Mouse (Mus musculus) CD4-positive helper T cell, adult 2 months (primary cell): ENCODE measurements around the gene Ssu2.

Source experiments
- DNase-seq: peaks from one replicate; pipeline ENCODE4 v3.0.0-alpha.2; 2012; ENCODE audit warnings: low read depth, missing footprints, low spot score

The Ssu2 gene

GRCm38 (mm10) chr6:112387947-112388346 is at the start of gene Ssu2:
Ssu2 (minus strand) TSS chr6:112388023.
- DNase-seq = no peak

GRCm38 (mm10) chr6:112426018-112426732 is 38.4 kb upstream of the Ssu2 start:
- DNase-seq = no peak

GRCm38 (mm10) chr6:112423746-112424501 is 36.1 kb upstream of the Ssu2 start:
- DNase-seq = no peak

- no peak for DNase-seq
These were observed 33.1 kb upstream of the Ssu2 start for GRCm38 (mm10) chr6:112420883-112421282.

DNA sequence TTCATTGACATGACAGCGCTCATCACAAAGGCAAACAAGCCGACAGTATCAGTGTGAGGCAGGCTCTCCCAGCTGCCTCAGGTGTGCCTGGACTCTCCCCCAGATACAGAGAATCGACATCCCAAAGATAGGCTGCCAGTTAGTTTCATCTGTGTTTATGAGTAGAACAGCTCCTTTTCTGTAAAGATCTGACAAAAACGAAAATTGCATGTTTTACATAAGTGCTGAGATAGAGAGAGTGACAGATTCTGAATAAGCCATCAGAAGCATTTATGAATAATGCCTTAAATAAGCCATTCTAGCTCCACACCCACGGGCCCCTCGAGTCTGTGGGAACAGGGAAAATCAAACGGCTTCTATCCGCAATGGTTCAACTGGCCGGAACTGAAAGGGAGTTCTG is 31.5 kb upstream of the Ssu2 start:
- no peak for DNase-seq

- no peak for DNase-seq
These were observed 16.3 kb upstream of the Ssu2 start for GRCm38 (mm10) chr6:112404111-112404510.

- DNase-seq = no peak
These were observed 14.3 kb upstream of the Ssu2 start for GRCm38 (mm10) chr6:112401953-112402683.

GRCm38 (mm10) chr6:112397351-112397750 is 9.5 kb upstream of the Ssu2 start:
- DNase-seq = no peak

DNA sequence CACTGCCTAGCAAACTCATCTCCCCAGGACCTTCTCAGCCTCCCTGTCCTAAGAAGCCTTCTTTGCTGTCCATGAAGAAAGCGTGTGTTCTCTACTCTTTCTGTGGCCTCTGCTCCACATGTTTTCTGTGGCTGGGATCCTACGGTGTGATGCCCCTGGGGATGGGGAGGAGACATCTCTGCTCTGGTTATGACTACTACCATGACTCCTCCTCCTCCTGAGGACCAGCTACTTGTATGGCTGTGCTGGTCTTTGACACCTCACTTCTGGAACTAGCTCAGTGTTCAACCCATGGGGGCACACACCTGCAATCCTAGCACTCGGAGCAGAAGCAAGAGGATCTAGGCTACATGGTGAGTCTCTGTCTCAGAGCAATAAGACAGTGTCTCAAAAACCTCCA is 8.5 kb upstream of the Ssu2 start:
- DNase-seq = no peak

- no peak for DNase-seq
These were observed 562 bp upstream of the Ssu2 start for GRCm38 (mm10) chr6:112388385-112388784.

GRCm38 (mm10) chr6:112386260-112386659 is 1.6 kb downstream of the Ssu2 start:
- DNase-seq = no peak

DNA sequence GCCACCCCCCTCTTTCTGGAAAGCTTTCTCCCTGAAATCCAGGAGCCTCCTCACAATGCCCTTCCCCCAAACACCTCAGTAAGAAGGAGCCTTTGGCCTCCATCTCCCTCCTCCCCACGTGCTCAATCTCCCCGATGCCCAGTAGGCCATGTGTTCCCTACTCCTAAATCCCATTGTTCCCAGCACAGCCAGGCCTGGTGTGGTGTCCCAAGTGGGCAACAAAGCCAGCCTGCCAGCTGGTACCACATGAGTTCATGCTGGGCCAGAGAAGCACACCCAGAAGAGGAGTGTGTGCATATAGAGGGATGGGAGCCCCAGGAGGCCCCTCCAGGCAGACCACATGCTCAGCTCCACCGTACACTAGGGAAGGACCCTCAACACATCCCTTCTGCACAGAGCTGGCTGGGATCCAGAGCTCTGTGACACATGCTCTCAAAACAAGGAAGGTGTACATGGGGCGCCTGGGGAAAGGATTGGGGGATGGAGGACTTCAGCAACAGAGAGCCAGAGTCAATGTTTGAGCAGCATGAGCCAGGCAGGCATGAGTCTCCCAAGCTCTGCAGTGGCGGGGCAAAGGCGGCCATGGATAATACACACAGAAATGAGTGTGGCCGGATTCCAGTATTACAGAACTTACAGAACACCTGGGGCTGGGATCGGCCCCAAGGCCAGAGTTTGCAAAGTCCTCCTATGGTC is 4.7 kb downstream of the Ssu2 start:
- DNase-seq = no peak

GRCm38 (mm10) chr6:112379054-112379453 is 8.8 kb downstream of the Ssu2 start:
- no peak for DNase-seq

DNA sequence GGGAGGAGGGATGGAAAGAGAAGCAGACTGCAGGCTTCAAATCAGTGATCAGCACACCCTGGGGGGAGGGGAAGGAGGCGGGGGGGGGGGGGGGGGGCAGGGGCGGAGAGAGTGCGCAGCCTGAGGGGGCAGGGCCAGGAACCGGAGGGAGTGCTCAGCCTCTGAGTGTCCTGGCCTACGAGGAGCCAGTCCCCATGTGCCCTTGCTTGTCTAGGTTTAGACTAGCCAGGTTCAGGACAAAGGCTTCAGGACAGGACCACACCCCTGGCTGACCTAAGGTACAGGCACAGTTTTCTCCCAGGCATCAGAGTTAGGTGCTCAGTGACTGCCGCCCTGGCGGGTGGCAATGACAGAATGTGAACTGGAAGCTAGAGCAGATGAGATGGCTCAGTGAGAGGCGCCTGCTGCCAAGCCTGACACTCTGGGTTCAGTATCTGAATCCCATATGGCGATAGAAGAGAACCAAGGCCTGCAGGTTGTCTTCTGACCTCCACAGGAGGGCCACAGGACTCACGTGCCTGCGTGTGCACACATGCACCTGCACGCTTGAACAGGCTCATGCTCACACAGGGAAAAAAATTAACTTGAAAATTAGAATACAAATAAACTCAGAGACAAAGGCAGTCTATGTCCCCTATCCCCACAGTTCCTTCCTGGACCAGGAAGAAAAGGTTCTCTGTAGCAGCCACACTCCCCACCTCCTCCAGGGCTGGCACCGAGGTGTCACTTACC is 12.0 kb downstream of the Ssu2 start:
- DNase-seq = no peak

GRCm38 (mm10) chr6:112373886-112374585 is 13.8 kb downstream of the Ssu2 start:
- DNase-seq = peak; percentile 29

GRCm38 (mm10) chr6:112365294-112365693 is 22.5 kb downstream of the Ssu2 start:
- no peak for DNase-seq

GRCm38 (mm10) chr6:112364581-112364980 is 23.2 kb downstream of the Ssu2 start:
- DNase-seq = no peak

DNA sequence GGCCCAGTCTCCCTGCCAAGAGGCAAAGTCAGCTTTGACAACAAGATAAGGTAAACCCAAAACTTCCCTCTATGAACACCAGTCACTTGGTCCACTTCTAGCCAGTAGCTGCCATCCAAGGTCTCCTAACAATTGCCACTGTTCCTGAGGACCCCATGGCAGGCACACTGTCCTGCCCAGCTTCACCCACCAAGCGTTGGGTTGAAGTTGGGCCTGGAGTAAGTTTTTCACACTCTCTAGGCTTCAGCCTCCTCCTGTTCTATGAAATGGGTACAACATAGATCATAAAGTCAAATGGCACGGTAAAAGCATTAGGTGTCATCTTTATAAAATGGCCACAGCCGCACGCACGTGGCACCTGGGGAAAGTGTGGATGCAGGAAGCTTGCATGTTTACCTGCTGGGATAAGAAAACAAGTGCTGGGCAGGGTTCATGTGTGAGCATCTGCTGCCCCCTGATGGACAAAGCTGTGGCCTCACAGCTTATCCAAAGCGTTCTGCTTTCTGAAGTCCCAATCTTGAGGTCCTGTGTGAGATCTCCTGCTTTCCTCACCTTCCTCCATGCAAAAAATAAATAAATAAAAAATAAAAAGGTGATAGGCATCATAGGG is 25.4 kb downstream of the Ssu2 start:
- DNase-seq = no peak

GRCm38 (mm10) chr6:112360676-112361075 is 27.1 kb downstream of the Ssu2 start:
- no peak for DNase-seq

- DNase-seq = no peak
These were observed 28.5 kb downstream of the Ssu2 start for GRCm38 (mm10) chr6:112359341-112359740.
